Mouse (Mus musculus) forebrain, postnatal 0 days (tissue): ENCODE results near the gene Lrig3. TPM values are rescaled to one million over a fixed set of nuclear protein-coding genes. Genes with fewer than 3 reads are reported as not detected.

ENCODE experiments used
- ATAC-seq: fragments of 200-750 bp; cut with Nextera tagmentation; 2 replicates; pipeline ENCODE4 v1.8.0; 2017; ENCODE audit warnings: mild to moderate bottlenecking, moderate library complexity
- DNase-seq: peaks from one replicate; pipeline ENCODE4 v3.0.0-alpha.2; 2015
- H3K27ac ChIP-seq: fragments of 300-500 bp; sonication (generic); 2 replicates; pipeline ENCODE4 v1.5.1; 2014; ENCODE audit warnings: low read depth, mild to moderate bottlenecking, antibody characterized with exemption, low read length, moderate library complexity, mixed read lengths
- H3K27me3 ChIP-seq: fragments of 300-500 bp; sonication (generic); 2 replicates; pipeline ENCODE4 v1.6.1; 2014; ENCODE audit warnings: mild to moderate bottlenecking, low read length, mixed read lengths; ENCODE audit not compliant: insufficient read depth
- H3K36me3 ChIP-seq: fragments of 300-500 bp; sonication (generic); 2 replicates; pipeline ENCODE4 v1.6.1; 2014; ENCODE audit warnings: mild to moderate bottlenecking, moderate library complexity; ENCODE audit not compliant: insufficient read depth
- H3K4me1 ChIP-seq: fragments of 300-500 bp; sonication (generic); 2 replicates; pipeline ENCODE4 v1.6.1; 2014; ENCODE audit warnings: antibody characterized with exemption; ENCODE audit not compliant: insufficient read depth
- H3K4me2 ChIP-seq: fragments of 300-500 bp; sonication (generic); 2 replicates; pipeline ENCODE4 v1.6.1; 2014; ENCODE audit warnings: low read depth, mild to moderate bottlenecking, moderate library complexity
- H3K4me3 ChIP-seq: fragments of 300-500 bp; sonication (generic); 2 replicates; pipeline ENCODE4 v1.5.1; 2014; ENCODE audit warnings: low read depth, low read length, mixed read lengths
- H3K9ac ChIP-seq: fragments of 300-500 bp; sonication (generic); 2 replicates; pipeline ENCODE4 v1.6.1; 2014; ENCODE audit warnings: mild to moderate bottlenecking
- H3K9me3 ChIP-seq: fragments of 300-500 bp; sonication (generic); 2 replicates; pipeline ENCODE4 v1.6.1; 2016; ENCODE audit warnings: low read length
- CTCF ChIP-seq: sonication (generic); IDR thresholded peaks from 2 replicates; pipeline ENCODE4 v1.5.1; 2016; ENCODE audit warnings: antibody characterized with exemption, control low read depth, low read depth
- WGBS: fragments of 180-500 bp; shearing (Covaris S2); extraction: QIAGEN DNeasy Blood & Tissue Kit; methylation state at CpG from one replicate; pipeline ENCODE4 v1.1.7; 2014; 5-methylcytosine and 5-hydroxymethylcytosine counted together
- polyA plus RNA-seq: library from polyadenylated mRNA; unstranded; fragments of >200 nt; fragmentation: Nextera tagmentation; extraction: Ambion mirVana; gene quantifications from 2 replicates; pipeline ENCODE4 v1.2.1, GENCODE M21; 2015
- total RNA-seq: library from RNA; depleted of rRNA; stranded (reverse); fragments of >200 nt; gene quantifications from 2 replicates; pipeline ENCODE4 v1.2.3, GENCODE M21; 2014

Lrig3 gene
- total and polyA plus RNA-seq, 2 experiments from 2014 or later: 1.7 to 5.2 TPM

GRCm38 (mm10) chr10:125966481-125967251, 698 bp downstream of the Lrig3 start:
- DNase-seq: peak; percentile 40
- H3K9ac ChIP-seq: peak overlapping the region; percentile 43
- no peak for TF ChIP-seq CTCF
- 2% methylated on average over 55 of the region's 59 CpGs for WGBS
- H3K4me1 ChIP-seq: 0 out of 2 replicates have a peak, but pooled peaks cover 3% of the 10 kb centered on the region
- no peaks in the 10 kb centered on the region for H3K27me3 ChIP-seq
- peak overlapping the region; percentile 53 for H3K4me3 ChIP-seq
- H3K4me2 ChIP-seq: peak overlapping the region; percentile 97
- H3K27ac ChIP-seq: 0 out of 2 replicates have a peak overlapping the region, but pooled peaks have one; percentile 17
- no peaks in the 10 kb centered on the region for H3K36me3 ChIP-seq
- H3K9me3 ChIP-seq: no peaks in the 10 kb centered on the region
- ATAC-seq: peak; percentile 74

- H3K27me3 ChIP-seq: no peaks in the 10 kb centered on the region
- no peak overlapping the region for H3K9ac ChIP-seq
- TF ChIP-seq CTCF: no peak
- peak overlapping the region; percentile 97 for H3K4me2 ChIP-seq
- H3K27ac ChIP-seq: no peak overlapping the region
- H3K9me3 ChIP-seq: no peaks in the 10 kb centered on the region
- 0 out of 2 replicates have a peak, but pooled peaks cover 3% of the 10 kb centered on the region for H3K4me1 ChIP-seq
- H3K36me3 ChIP-seq: no peaks in the 10 kb centered on the region
- 14% methylated on average over 14 of the region's 14 CpGs for WGBS
- ATAC-seq: no peak
- no peak for DNase-seq
- peak overlapping the region; percentile 53 for H3K4me3 ChIP-seq
Measured at GRCm38 (mm10) chr10:125967436-125968160, 1.6 kb downstream of the Lrig3 start.

GRCm38 (mm10) chr10:125968191-125969132, 2.5 kb downstream of the Lrig3 start:
- Histone ChIP-seq H3K4me1 (0 out of 2 replicates have a peak, but pooled peaks cover 3% of the 10 kb centered on the region), H3K27ac (no peak overlapping the region), H3K4me3 (peak overlapping the region; percentile 13; the same call in 1 of the 2 replicates), H3K4me2 (peak overlapping the region; percentile 97), H3K36me3 (no peaks in the 10 kb centered on the region), H3K27me3 (no peaks in the 10 kb centered on the region), H3K9me3 (no peaks in the 10 kb centered on the region), H3K9ac (no peak overlapping the region)
- 9% methylated on average over 16 of the region's 16 CpGs for WGBS
- no peak for TF ChIP-seq CTCF
- ATAC-seq (no peak), DNase-seq (no peak)

GRCm38 (mm10) chr10:125969133-125969490, 3.1 kb downstream of the Lrig3 start:
- DNase-seq (no peak), ATAC-seq (no peak)
- peak overlapping the region; percentile 31 for H3K4me2 ChIP-seq
- H3K36me3 ChIP-seq: no peaks in the 10 kb centered on the region
- H3K9ac ChIP-seq: no peak overlapping the region
- WGBS: 28% methylated on average over 10 of the region's 10 CpGs
- H3K27ac ChIP-seq: no peak overlapping the region
- no peak overlapping the region for H3K4me3 ChIP-seq
- H3K27me3 ChIP-seq: no peaks in the 10 kb centered on the region
- no peak for TF ChIP-seq CTCF
- no peaks in the 10 kb centered on the region for H3K9me3 ChIP-seq
- 0 out of 2 replicates have a peak, but pooled peaks cover 3% of the 10 kb centered on the region for H3K4me1 ChIP-seq

- 91% methylated on average over 2 of the region's 2 CpGs for WGBS
Measured at GRCm38 (mm10) chr10:125970031-125970430, 4.1 kb downstream of the Lrig3 start.

GRCm38 (mm10) chr10:125970500-125970899, 4.5 kb downstream of the Lrig3 start:
- WGBS: 53% methylated on average over 4 of the region's 4 CpGs
- Histone ChIP-seq H3K27me3 (no peaks in the 10 kb centered on the region), H3K4me1 (0 out of 2 replicates have a peak, but pooled peaks cover 3% of the 10 kb centered on the region), H3K4me3 (no peak overlapping the region), H3K27ac (no peak overlapping the region), H3K9me3 (no peaks in the 10 kb centered on the region), H3K4me2 (no peak overlapping the region), H3K36me3 (no peaks in the 10 kb centered on the region), H3K9ac (no peak overlapping the region)
- no peak for TF ChIP-seq CTCF
- DNase-seq (no peak), ATAC-seq (no peak)

More at GRCm38 (mm10) chr10:125970031-125970430, 4.1 kb downstream of the Lrig3 start:
- Histone ChIP-seq H3K9ac (no peak overlapping the region), H3K9me3 (no peaks in the 10 kb centered on the region), H3K27me3 (no peaks in the 10 kb centered on the region), H3K4me1 (0 out of 2 replicates have a peak, but pooled peaks cover 3% of the 10 kb centered on the region), H3K4me2 (no peak overlapping the region), H3K4me3 (no peak overlapping the region), H3K36me3 (no peaks in the 10 kb centered on the region), H3K27ac (no peak overlapping the region)
- DNase-seq (no peak), ATAC-seq (no peak)
- TF ChIP-seq CTCF: no peak
